Mouse (Mus musculus): ENCODE measurements at regions not wholly inside any gene's neighbourhood (a gene's known extent, or its start where the extent isn't known, plus 50 kb on each side); places are given as distances from the start of the nearest gene placed in this dataset.

GRCm38 (mm10) chr11:20462076-20462475 is 81.0 kb upstream of the Sertad2 start:
- no peak for DNase-seq

DNA sequence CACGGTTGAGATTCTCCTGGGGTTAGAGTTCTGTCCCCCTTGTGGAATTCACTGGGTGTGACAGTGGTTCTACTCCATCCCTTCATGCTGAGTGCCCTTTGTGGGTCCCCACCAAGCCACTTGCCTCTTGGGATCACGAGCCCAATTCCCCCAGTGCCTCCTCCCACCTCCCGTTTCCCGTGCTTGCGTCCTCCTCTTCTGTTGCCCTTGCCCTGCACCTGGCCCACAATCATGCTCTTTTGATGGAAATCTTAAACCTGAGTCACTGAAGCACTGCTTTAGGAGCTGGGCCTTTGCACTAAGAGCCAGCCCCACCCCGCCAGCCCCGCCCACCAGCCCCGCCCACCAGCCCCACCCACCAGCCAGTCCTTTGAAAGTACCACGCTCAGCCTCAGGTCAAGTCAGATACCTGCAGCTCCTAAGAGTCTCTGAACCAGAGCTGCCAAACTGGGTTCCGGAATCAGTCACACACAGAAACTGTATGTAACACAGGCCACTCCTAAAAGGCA is 79.8 kb upstream of the Sertad2 start:
- no peak for DNase-seq

- DNase-seq, result no peak
These were observed 78.5 kb upstream of the Sertad2 start for GRCm38 (mm10) chr11:20464564-20464963.

GRCm38 (mm10) chr11:20466591-20466990 is 76.5 kb upstream of the Sertad2 start:
- DNase-seq, result no peak

GRCm38 (mm10) chr11:20468319-20469018 is 74.6 kb upstream of the Sertad2 start:
- no peak for DNase-seq

DNA sequence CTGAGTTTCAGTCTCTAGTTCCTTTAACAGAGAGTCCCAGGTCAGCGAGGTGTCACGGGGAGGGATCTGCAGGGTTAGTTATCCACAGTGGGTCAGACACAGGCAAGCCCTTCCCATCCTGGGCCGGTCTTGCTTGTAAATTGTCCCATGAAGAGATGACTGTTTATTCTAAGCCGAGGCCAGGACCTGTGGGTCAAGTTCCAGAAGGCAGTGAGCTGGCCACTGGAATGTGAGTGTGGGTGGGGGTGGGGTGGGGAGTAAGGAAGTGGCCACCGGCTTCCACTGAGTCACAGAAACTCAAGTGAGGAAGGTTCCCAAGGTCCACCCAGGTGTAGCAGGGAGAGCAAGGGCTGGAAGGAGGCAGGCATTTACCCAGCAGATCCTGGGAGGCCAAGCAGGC is 73.7 kb upstream of the Sertad2 start:
- DNase-seq, result peak; percentile 29

GRCm38 (mm10) chr11:20470396-20470795 is 72.7 kb upstream of the Sertad2 start:
- no peak for DNase-seq

- DNase-seq, result peak; percentile 35
These were observed 70.7 kb upstream of the Sertad2 start for GRCm38 (mm10) chr11:20472336-20472735.

GRCm38 (mm10) chr11:20475629-20476028 is 67.4 kb upstream of the Sertad2 start:
- DNase-seq, result no peak

- no peak for DNase-seq
These were observed 66.6 kb upstream of the Sertad2 start for GRCm38 (mm10) chr11:20476494-20476893.

GRCm38 (mm10) chr11:20477183-20478037 is 65.6 kb upstream of the Sertad2 start:
- DNase-seq, result peak; percentile 90

DNA sequence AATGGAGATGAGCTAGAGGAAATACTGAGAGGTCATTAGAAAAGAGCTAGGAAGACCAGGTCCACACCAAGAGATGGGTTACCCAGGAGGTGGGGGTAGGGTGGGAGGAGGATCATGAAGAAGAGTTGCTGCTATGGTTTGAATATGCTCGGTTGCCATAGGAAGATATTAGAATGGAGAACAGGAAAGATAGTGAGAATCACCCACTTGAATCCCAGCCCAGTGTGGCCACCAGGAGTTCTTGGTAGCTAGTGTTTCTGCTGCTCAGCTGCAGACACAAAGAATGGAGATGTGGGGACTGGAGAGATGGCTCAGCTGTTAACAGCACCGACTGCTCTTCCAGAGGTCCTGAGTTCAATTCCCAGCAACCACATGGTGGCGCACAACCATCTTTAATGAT is 62.4 kb upstream of the Sertad2 start:
- DNase-seq, result no peak

- DNase-seq, result no peak
These were observed 57.7 kb upstream of the Sertad2 start for GRCm38 (mm10) chr11:20485371-20485770.

All from adrenal gland, adult 2 months (tissue).